Mouse (Mus musculus) liver, postnatal 0 days (tissue): ENCODE measurements around the gene Gpr137c.

ENCODE experiments used
- CTCF ChIP-seq: sonication (generic); IDR thresholded peaks from 2 replicates; pipeline ENCODE4 v1.5.1; 2016; ENCODE audit warnings: antibody characterized with exemption, low read depth
- EP300 ChIP-seq: IDR thresholded peaks from 2 replicates; pipeline ENCODE4 v1.6.1; 2016; ENCODE audit warnings: antibody characterized with exemption, low read depth, mild to moderate bottlenecking

DNA sequence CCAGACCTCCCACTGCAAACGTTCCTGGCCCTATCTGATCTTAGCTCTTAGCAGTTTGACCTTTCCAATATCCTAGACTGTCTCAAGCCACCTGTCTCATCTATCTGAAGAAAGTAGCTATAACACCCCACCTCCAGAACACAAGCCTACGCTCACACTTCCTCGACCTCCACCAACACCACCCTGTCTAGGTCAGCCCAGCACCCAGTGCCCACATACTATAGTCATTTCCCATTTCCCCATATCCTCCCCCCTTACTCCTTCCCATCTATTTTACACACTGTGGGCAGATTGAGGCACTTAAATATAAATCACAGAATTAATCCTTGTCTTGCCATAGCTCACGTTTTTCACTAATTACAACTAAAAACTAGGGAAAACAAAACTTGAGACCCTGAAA lies 37.9 kb upstream of the Gpr137c start:
- TF ChIP-seq CTCF = no peak
- TF ChIP-seq EP300 = no peak
